Mouse (Mus musculus): Measurements from ENCODE around the gene Taz.

Taz gene

GRCm38 (mm10) chrX:74281732-74282394 lies at the start of gene Taz, which contains the start of gene Dnase1l1:
Gene Taz (plus strand): TSS chrX:74281912.
Gene Dnase1l1 (minus strand): TSS chrX:74282337.
- DNase-seq: peak; percentile 93

DNA sequence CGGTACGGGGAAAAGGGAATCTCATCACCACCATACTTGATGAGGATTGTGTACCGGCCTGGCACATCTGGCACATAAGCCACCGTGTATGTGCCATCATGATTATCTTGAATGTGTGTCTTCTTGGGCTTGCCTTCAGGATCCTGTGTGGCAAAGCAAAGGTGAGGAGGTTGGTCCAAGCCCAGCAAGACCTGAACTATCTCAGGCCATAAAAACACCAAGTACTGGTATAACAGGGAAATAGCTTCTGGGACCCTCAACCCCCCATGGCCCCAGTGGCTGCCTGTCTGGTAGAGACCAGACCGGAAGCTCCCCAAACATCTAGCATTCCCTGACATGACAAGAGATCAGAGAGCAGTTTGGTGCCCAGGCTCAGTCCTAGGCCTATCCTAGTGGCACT lies 48.5 kb upstream of the Taz start:
- no peak for DNase-seq

DNA sequence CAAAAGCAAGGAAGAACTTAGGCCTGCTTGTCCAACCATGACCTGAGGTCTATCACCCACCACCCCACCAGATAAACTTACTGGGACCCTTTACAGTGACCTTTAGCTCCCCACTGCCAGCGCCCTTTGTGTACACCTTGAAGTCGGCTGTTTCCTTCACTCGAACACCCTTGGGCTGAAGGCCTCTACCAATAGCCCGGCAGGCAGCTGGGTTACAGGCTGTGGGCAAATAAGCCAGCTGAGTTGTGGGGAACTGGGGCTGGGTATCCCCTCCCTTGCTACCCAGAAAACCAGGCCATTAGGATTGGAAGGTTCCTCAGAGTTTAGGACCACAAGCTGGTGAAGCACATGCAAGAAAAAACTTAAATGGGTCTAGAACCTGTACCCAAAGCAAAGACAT lies 41.4 kb upstream of the Taz start:
- no peak for DNase-seq

DNA sequence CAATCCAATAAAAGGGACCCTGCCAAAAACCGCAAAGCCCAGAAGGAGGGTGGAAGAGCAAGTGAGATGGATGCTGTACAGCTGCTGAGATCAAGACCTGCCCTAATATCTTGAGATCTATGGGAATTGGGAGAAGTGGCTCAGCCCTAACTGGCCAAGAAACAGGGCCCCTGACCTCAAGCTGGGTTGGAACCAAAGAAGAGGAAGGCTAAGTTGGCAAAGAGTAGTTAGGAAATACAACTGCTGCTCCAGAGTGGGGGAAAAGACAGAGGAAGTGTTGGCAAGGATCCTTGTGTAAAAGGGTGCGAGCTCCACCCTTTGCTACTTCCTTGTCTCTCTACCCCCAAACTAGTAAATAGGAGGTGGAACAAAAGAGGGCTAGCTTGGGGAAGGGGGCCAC lies 38.3 kb upstream of the Taz start:
- no peak for DNase-seq

DNA sequence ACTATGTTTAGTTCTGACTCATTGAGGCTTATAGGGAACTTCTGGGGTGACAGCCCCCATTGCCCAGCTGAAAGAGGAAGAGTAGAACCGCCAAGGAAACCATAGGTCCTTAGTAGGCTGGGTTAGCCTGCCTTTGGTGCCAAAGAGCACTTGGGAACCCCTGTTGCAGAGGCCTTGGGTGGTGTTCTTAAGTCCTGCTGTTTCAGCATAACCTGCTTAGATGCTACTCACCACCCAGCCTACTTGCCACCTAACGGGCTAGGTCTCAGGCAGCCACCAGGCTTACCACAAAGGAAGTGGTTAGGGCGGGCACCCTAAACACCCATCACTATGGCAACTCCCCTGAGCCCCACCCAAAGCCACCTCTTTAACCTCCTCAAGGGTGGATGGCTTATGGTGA lies 37.9 kb upstream of the Taz start:
- DNase-seq: peak; percentile 67

DNA sequence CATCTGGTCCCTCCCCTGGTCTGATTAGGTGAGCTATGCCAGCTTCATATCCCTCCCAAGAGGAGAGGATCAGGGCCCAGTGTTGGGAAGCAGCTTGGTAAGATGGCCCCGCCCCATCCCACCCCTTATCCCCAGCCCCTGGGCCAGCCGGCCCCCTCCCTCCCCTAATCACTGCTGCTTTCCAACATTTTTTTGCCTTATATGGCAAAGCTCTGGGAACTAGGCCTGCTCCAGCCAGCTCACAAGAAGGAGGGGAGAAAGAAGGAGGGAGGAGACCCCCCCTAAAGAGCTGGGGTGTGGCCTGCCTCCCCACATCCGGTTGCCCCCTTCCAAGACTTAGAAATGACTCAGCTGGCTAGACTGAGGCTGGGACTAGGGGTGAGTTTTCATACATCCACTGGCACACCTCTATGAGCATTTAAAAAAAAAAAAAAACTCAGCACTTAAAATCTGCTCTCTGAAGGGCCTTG lies 37.1 kb upstream of the Taz start:
- peak; percentile 48 for DNase-seq

DNA sequence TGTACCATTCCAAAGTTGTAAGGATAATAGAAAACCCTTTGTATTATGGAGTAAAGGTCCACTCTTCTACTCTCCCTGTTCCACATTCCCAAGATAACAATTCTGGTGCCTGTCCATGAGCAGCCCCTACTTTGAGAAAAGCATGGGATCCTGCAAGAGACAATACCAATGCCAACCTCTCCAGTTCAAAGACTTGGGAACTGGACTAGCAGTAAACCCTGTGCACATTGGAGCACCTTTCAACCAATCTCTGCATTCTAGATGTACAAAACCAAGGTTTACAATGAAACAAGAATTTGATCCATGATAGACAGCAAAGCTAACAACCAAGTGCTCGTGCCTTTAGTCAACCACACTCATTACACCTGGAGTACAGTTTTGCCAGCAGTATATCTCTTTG lies 36.6 kb upstream of the Taz start:
- no peak for DNase-seq

DNA sequence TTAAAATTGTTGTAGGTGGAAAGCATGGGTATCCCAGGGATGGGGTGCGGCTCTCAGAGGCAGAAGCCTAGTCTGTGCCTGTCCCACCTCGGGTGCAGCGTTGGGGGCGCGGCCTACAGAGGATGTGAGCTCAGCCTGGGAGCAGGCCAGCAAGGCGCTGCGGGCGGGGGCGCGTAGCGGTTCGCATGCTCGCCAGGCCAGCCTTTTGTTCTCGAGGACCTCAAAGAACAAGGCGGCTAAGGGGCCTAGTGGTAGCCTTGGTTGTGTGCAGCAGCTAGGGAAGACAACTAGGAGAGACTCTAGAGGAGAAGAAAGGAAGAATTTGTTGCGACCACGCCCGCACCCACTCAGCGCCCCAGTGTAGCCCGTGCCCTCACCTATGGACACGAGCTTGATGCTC lies 36.0 kb upstream of the Taz start:
- DNase-seq: peak; percentile 72

GRCm38 (mm10) chrX:74246213-74246681 lies 35.5 kb upstream of the Taz start:
- peak; percentile 86 for DNase-seq

DNA sequence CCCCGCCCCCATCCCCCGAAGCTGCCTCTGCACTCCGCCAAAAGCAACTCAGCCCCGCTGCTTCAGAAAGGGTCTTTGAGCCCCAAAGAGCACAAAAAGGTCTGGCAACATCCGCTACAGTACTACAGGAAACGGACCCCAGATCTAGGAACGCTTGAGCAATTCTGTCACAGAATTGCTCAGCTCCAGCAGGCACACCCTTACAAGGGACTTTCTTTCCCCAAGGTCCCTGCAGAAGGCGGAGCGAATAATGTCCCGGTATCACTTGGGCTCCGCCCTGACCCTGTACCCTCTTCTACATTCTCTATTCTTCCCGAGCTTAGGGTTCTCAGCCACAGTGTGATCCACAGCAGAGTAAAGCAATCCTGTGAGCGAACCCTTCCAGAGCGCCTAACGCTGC lies 35.0 kb upstream of the Taz start:
- DNase-seq: no peak

- peak; percentile 68 for DNase-seq
These were observed 33.1 kb upstream of the Taz start for GRCm38 (mm10) chrX:74248651-74249050.

- peak; percentile 59 for DNase-seq
These were observed 32.1 kb upstream of the Taz start, which contains the start of gene Flna for GRCm38 (mm10) chrX:74249615-74250014. Gene Flna (minus strand): TSS chrX:74249820.

DNA sequence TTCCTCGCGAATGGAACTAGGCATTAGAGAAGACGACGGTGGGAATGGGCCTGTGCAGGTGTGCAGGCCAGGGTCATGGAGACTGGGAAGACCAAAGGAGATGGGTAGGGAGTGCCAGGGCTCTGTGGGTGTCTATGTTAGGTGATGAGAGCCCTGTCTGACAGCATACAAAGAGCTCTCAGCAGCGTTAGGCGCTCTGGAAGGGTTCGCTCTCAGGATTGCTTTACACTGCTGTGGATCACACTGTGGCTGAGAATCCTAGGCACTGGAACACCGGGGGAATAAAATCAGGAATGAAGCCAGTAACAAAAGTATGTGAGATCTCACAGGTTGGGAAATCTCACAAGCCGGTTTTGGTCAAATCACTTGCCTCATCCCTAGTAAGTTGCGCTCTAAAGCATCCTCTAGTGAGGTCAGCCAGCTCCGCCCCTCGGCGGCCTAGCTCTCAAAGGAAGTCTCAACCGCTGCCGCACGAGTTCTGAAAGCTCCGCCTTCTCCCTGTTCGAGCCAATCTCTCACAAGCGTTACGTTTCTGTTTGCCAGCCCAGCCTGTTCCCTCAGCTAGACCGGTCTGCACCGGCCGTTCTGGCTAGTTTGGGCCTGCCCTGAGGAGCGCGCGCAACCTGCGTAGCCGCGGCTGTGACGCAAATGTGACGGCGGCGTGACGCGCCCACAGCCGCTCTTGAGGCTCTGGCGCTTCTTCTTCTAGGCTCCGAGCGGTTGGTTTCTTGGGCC lies 27.4 kb upstream of the Taz start, which contains the start of gene Emd:
Emd (plus strand) TSS at position 535 of the 735 bp plus-strand sequence.
- DNase-seq: peak; percentile 90

- peak; percentile 20 for DNase-seq
These were observed 26.7 kb upstream of the Taz start for GRCm38 (mm10) chrX:74254888-74255565.

DNA sequence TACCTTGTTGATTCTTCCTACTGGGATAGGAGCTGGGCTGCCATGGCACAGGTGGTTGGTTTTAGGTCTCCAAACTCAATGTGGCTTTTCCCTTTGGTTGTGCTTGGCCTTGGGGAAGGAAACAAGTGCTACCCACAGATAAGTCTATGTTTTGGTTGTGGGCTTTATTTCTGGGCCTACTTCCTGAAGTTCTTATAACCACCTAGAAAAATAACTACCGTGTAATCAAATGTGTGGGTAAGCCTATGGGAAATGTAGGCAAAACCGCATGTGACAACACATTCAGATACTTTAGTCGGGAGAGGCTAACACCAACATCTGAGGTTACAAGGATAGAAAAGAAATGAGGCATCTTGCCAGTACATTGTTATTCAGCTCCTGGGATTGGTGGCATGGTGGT lies 24.0 kb upstream of the Taz start:
- DNase-seq: no peak

DNA sequence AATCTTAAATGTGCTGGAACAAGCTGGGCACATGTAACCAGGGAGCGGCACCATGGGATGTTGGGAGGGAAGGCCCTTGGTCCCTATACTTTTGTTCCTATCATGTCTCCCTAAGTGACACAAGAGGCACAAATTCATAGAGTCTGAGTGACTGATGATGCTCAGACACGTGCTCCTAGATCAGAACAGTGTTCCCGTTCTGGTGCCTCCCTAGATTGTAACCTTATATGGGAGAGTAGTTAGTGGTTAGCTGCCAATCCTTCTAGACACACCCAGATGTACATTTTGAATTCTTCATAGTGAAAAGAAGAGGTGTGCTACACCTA lies 12.0 kb upstream of the Taz start:
- no peak for DNase-seq

- peak; percentile 94 for DNase-seq
These were observed 11.4 kb upstream of the Taz start, which contains the start of gene Rpl10 for GRCm38 (mm10) chrX:74270062-74270901. Gene Rpl10 (plus strand): TSS chrX:74270812.

GRCm38 (mm10) chrX:74270902-74271551 lies 10.7 kb upstream of the Taz start:
- peak; percentile 45 for DNase-seq

DNA sequence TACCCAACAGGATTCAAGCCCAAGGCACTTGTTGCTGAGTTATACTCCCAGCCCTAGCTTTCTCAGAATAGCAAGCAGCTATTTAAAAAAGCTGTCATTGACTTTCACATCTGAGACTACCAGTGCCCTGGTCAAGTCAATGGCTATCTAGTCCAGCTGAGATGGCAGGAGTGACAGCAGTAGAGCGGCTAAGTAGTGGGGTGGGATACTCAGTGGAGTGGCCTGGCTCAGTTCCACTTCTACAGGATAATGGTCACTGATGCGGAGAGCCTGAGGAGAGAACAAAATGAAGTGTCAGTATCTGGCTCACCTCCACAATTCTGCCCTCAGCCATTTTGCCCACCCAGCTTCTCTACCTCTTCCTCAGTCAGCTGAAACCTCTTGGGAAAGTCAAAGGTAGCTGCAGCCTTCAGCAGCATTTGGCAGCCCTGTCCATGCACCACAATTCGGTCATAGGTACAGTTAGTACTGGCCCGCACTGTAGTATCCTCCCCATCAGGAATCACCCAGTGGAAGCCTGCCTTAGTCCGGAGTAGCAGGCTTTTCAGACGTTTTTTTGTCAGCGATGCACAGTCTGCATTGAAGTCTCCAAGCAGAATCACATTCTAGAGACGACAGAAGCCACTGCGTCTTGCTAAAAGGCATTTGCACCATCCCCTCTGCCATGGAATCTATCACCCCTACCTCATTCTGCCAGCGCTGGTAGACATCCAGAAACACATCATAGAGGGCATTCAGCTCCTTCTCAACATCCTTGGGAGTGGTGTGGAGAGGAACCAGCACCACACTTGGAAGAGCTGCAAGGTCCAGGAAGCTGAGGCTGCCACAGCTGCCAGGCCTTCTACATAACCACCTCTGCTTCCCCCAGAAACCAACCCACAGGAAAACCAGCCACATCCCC lies 8.0 kb upstream of the Taz start:
- DNase-seq: no peak

DNA sequence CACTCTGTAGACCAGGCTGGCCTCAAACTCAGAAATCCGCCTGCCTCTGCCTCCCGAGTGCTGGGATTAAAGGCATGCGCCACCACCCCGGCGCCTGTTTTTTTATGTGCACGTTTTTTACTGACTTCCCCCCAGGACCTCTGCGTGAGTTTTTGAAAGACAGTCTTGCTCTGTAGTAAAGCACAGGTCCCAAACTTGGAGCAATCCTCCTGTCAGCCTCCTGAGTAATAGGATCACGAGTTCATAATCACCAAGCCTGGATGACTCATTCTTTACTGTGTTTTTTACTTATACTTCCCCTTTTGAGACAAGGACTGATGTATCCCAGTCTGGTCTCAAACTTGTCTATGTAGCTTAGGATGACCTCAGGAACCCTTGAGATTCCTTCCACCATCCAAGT lies 3.8 kb upstream of the Taz start:
- DNase-seq: no peak

Measured in liver (tissue).